12 mouse cellular contexts compared by ENCODE assay signal in genomic region chr10:12248853-12249252, GRCm38 (mm10).
DNase-seq lines count a peak whose midpoint lies in the region; ATAC-seq and TF ChIP-seq lines count a peak whose summit lies in the region.
"Had no signal": no experiment of that assay in that cellular context is flagged by ENCODE, and none has a peak within 500 bp of the region (broad histone marks: within the 10 kb centered on the region; RNA-seq: fewer than 3 reads in every experiment).

No protein-coding gene starts in this region.

- H3K27me3 ChIP-seq in heart, postnatal 0 days (ENCODE audit: control insufficient read depth, insufficient read depth, low read length), result no peaks in the 10 kb centered on the region
- no peaks in the 10 kb centered on the region for H3K27me3 ChIP-seq in hindbrain, embryonic 15.5 days
- H3K27me3 ChIP-seq in stomach, embryonic 16.5 days (ENCODE audit: control insufficient read depth, insufficient read depth, low read length), result no peaks in the 10 kb centered on the region
- no peaks in the 10 kb centered on the region for H3K27me3 ChIP-seq in heart, adult 2 months (ENCODE audit: control insufficient read depth, insufficient read depth, low read length)
- H3K27me3 ChIP-seq: heart, embryonic 13.5 days had no signal

- no peak for TF ChIP-seq POLR2A in heart, adult 2 months (IDR thresholded peaks at IDR 0.05; ENCODE audit: insufficient read depth, low read depth, low read length)

- no peaks in the 10 kb centered on the region for H3K79me2 ChIP-seq in heart, adult 2 months (replicated peaks; ENCODE audit: control insufficient read depth, insufficient read depth, low read length)

- 60% methylated on average over 3 of the region's 3 CpGs for WGBS in heart, postnatal 0 days
- WGBS in hindbrain, embryonic 15.5 days, result 56% methylated on average over 3 of the region's 3 CpGs
- 47% methylated on average over 3 of the region's 3 CpGs for whole genome bisulfite sequencing in stomach, embryonic 16.5 days
- WGBS in heart, adult 2 months, result 64% methylated on average over 3 of the region's 3 CpGs

- no peak overlapping the region for H3K4me3 ChIP-seq in heart, postnatal 0 days (ENCODE audit: low read depth, low read length)
- no peak overlapping the region for H3K4me3 ChIP-seq in hindbrain, embryonic 15.5 days
- H3K4me3 ChIP-seq in stomach, embryonic 16.5 days (replicated peaks; ENCODE audit: low read length), result no peak overlapping the region
- H3K4me3 ChIP-seq in heart, adult 2 months, result no peak overlapping the region
- H3K4me3 ChIP-seq: erythroblast, embryonic 14.5 days; heart, embryonic 13.5 days had no signal

- H3K9me3 ChIP-seq in heart, postnatal 0 days (replicated peaks; ENCODE audit: control insufficient read depth, low read length), result no peaks in the 10 kb centered on the region
- no peaks in the 10 kb centered on the region for H3K9me3 ChIP-seq in hindbrain, embryonic 15.5 days
- no peaks in the 10 kb centered on the region for H3K9me3 ChIP-seq in stomach, embryonic 16.5 days (replicated peaks; ENCODE audit: control insufficient read depth, low read length)
- H3K9me3 ChIP-seq: heart, embryonic 13.5 days had no signal

- no peaks in the 10 kb centered on the region for H3K36me3 ChIP-seq in heart, postnatal 0 days (replicated peaks; ENCODE audit: control insufficient read depth, insufficient read depth, low read length)
- H3K36me3 ChIP-seq in hindbrain, embryonic 15.5 days, result no peaks in the 10 kb centered on the region
- H3K36me3 ChIP-seq in stomach, embryonic 16.5 days (ENCODE audit: control insufficient read depth, insufficient read depth, low read length), result no peaks in the 10 kb centered on the region
- no peaks in the 10 kb centered on the region for H3K36me3 ChIP-seq in heart, adult 2 months (ENCODE audit: control insufficient read depth, insufficient read depth, low read length)
- H3K36me3 ChIP-seq: heart, embryonic 13.5 days had no signal

- DNase-seq in heart, postnatal 0 days (ENCODE audit: low spot score), result no peak
- DNase-seq in heart, adult 18-20 months, result no peak
- DNase-seq in right cerebral cortex, adult 18-20 months, result peak; percentile 7
- no peak for DNase-seq in right cerebral cortex, postnatal 4 days
- no peak for DNase-seq in left cerebral cortex, postnatal 14 days (ENCODE audit: low spot score in 2 of 2)
- no peak for DNase-seq in heart, adult 2 months
- DNase-seq: cerebellum, adult 8-10 months had no signal

- H3K27ac ChIP-seq in heart, postnatal 0 days (ENCODE audit: low read depth), result no peak overlapping the region
- H3K27ac ChIP-seq in hindbrain, embryonic 15.5 days (replicated peaks), result no peak overlapping the region
- H3K27ac ChIP-seq in stomach, embryonic 16.5 days (ENCODE audit: low read length), result no peak overlapping the region
- no peak overlapping the region for H3K27ac ChIP-seq in heart, adult 2 months
- H3K27ac ChIP-seq: heart, embryonic 13.5 days had no signal

- no peak for TF ChIP-seq CTCF in heart, postnatal 0 days (IDR thresholded peaks at IDR 0.05; ENCODE audit: low read depth)
- no peak for TF ChIP-seq CTCF in heart, adult 2 months (IDR thresholded peaks at IDR 0.05)

- H3K4me1 ChIP-seq in heart, postnatal 0 days (ENCODE audit: control insufficient read depth, insufficient read depth), result no peaks in the 10 kb centered on the region
- H3K4me1 ChIP-seq in hindbrain, embryonic 15.5 days (replicated peaks), result no peaks in the 10 kb centered on the region
- H3K4me1 ChIP-seq in stomach, embryonic 16.5 days (ENCODE audit: control insufficient read depth, insufficient read depth, low read length), result no peaks in the 10 kb centered on the region
- no peaks in the 10 kb centered on the region for H3K4me1 ChIP-seq in heart, adult 2 months (ENCODE audit: control insufficient read depth, insufficient read depth, low read length)
- H3K4me1 ChIP-seq: heart, embryonic 13.5 days had no signal

- no peak for TF ChIP-seq EP300 in heart, postnatal 0 days (IDR thresholded peaks at IDR 0.05; ENCODE audit: low read depth)
- TF ChIP-seq EP300 in heart, adult 2 months (IDR thresholded peaks at IDR 0.05; ENCODE audit: insufficient read depth, low read depth, low read length), result no peak

- intact Hi-C loops in left cerebral cortex, postnatal 14 days (cut with DNase I), result no loop called here
- intact Hi-C loops in heart, adult 2 months (cut with DNase I), result no loop called here

- H3K4me2 ChIP-seq in heart, postnatal 0 days (ENCODE audit: low read depth, low read length), result no peak overlapping the region
- no peak overlapping the region for H3K4me2 ChIP-seq in hindbrain, embryonic 15.5 days
- no peak overlapping the region for H3K4me2 ChIP-seq in stomach, embryonic 16.5 days (ENCODE audit: low read depth, low read length)
- H3K4me2 ChIP-seq: heart, embryonic 13.5 days; liver, embryonic 11.5 days had no signal

- peak; percentile 30; the same call in 1 of the 2 replicates for ATAC-seq in heart, postnatal 0 days (ENCODE audit: insufficient read depth, low read depth)
- ATAC-seq in hindbrain, embryonic 15.5 days (ENCODE audit: low FRiP score, low read depth), result peak; percentile 69
- ATAC-seq in stomach, embryonic 16.5 days (ENCODE audit: insufficient read depth, low FRiP score), result peak; percentile 60; the same call in 1 of the 2 replicates

- H3K9ac ChIP-seq in heart, postnatal 0 days (replicated peaks; ENCODE audit: low read depth, low read length), result no peak overlapping the region
- no peak overlapping the region for H3K9ac ChIP-seq in hindbrain, embryonic 15.5 days
- H3K9ac ChIP-seq in stomach, embryonic 16.5 days (ENCODE audit: low read length), result no peak overlapping the region
- no peak overlapping the region for H3K9ac ChIP-seq in heart, adult 2 months (ENCODE audit: low read depth, low read length)
- H3K9ac ChIP-seq: heart, embryonic 13.5 days had no signal
